Mouse (Mus musculus): ENCODE results near the gene Def6.

Gene Def6

GRCm38 (mm10) chr17:28207591-28208313 lies at the start of gene Def6:
Def6 (plus strand) TSS chr17:28207778.
- DNase-seq (ENCODE audit: low spot score in 2 of 2): peak; percentile 64 to 66

DNA sequence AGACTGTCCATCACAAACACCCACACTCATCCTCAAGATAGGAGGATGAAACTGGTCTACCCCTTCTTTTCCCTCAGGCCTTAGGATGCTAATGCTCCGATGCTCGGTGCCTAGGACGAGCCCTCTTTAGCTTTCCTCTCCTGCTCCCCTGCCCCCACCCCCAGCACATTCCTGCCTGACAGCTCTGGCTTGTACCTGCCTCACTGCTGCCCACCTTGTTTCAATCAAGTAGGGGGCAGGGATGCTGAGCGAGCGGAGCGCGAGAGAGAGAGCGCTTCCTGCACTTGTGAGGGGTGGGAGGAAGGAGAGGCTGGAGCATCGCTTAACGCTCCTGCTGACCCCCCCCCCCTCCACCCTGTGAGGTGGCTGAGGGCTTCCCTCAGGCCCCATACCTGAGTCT lies 47.2 kb upstream of the Def6 start:
- no peak for DNase-seq (ENCODE audit: low spot score in 2 of 2)

DNA sequence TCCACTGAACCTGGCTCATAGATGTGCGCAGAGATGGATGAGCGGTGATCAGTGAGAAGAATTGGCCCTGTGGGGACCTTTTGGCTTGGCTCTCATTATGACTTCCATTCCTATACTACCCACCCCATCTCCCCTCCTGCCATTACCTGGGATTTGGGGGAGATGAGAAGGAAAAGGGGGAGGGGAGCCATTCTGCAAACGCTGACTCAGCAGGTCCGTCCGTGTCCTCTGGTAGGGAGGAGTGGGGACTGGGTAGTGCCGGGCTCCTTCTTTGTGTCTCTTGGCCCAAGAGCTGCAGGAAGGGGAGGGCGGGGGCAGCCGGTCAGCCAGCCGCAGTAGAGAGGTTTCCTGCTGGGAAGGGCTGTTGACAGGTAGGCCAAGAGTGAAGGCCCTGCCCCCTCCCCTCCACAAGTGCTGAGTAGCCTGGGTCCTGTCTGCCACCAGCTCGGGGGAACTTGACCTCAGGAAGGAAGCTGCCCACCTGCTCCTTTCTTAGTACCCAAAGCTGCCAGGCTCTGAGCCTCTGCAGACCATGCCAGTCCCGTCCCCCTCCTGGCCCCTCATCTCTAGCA lies 46.2 kb upstream of the Def6 start:
- no peak for DNase-seq (ENCODE audit: low spot score in 2 of 2)

GRCm38 (mm10) chr17:28163666-28164065 lies 43.9 kb upstream of the Def6 start:
- peak; percentile 57 to 76 for DNase-seq (ENCODE audit: low spot score in 2 of 2)

GRCm38 (mm10) chr17:28170460-28171305 lies 36.9 kb upstream of the Def6 start:
- DNase-seq (ENCODE audit: low spot score in 2 of 2): no peak

DNA sequence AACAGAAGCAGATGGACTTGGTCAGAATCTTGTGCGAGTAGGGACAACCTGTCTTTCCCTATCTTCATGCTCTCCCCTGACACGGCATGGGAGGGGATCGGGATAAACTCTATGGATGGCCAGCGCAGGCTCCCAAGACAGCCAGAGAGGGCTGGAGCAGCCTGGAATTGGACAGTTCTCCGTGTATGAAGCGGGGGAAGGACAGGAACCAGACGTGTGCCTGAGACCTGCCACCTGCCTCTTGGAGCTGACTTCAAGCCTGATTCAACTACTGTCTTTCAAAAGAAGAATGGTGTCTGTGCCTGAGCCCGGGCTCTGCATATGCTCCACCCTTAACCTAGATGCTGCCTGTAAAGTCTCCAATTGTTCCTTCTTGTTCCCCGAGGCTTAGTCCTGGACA lies 34.9 kb upstream of the Def6 start:
- DNase-seq (ENCODE audit: low spot score in 2 of 2): no peak

DNA sequence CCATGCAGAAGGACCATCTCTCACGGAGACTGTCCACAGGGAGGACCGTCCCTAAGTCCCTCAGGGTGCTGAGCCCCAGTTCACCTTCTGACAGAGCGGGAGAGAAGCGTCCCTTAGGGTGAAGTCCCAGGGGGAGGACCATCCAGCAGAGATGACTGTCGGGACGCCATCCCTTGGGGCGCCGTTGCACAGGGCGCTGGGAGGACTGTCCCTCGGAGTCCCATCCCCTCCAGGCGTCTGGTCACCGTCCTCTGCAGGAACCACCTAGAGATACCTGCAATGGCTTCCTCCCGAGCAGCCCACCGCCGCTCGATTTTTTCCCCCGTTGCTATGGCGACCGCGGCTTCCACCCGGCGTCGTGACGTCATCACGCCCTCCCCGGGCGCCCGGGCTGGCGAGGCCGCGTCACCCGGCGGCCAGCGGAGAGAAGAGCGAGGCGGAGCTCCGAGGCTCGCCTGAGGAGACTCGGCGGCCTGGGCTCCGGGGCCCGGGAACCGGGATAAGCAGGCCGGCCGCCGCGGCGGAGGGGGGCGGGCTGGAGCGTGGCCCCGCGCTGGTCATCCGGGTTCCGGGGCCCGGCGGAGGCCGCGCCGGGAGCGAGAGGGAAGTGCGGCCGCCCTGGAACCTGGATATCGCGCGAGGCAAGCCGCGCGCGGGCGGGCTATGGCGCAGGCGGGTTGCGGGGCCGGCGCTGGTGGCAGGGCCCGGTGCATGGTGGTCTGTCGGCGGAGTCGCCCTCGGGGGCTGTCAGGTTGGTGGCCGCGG lies 30.6 kb upstream of the Def6 start, which contains the start of gene Zfp523:
Zfp523 (plus strand) TSS at position 355 of the 765 bp plus-strand sequence.
- DNase-seq (ENCODE audit: low spot score in 2 of 2): peak; percentile 61 to 82

- DNase-seq (ENCODE audit: low spot score in 2 of 2): no peak
Observed at GRCm38 (mm10) chr17:28177540-28178046, 30.0 kb upstream of the Def6 start.

GRCm38 (mm10) chr17:28180331-28180730 lies 27.2 kb upstream of the Def6 start:
- no peak for DNase-seq (ENCODE audit: low spot score in 2 of 2)

GRCm38 (mm10) chr17:28180783-28181544 lies 26.6 kb upstream of the Def6 start:
- DNase-seq (ENCODE audit: low spot score in 2 of 2): no peak

DNA sequence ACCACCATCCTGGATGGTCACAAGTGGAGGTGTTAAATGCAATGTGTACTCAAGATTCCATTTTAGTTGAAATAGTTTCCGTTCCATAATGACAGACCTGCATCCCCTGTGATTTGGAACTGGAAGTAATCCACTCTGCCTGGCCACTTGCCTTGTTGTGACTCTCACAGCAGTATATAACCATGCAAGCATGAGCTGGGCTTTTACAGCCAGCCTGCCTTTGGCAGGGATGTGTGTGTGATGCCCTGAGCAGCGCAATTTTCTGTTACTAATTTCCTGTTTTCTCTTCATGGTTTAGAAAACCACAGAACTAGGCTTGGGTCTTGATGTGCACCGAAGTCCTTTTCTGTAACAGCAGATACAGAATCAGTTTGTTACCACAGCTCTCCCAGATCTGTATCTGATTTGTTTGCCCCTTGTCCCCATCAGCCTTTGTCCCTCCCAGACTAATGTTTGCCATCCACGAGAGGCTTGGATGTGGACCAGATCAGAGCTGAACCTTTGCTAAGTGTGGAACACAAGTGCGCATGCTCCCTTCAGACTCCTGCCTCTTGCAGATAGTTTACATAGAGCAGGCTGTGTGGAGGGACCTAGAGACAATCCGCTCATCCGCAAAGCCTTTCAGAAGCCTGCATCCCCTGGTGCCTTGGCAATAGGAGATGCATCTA lies 22.5 kb upstream of the Def6 start:
- DNase-seq (ENCODE audit: low spot score in 2 of 2): no peak

- DNase-seq (ENCODE audit: low spot score in 2 of 2): no peak
Observed at GRCm38 (mm10) chr17:28188313-28188712, 19.3 kb upstream of the Def6 start.

- no peak for DNase-seq (ENCODE audit: low spot score in 2 of 2)
Observed at GRCm38 (mm10) chr17:28192754-28193153, 14.8 kb upstream of the Def6 start.

- no peak for DNase-seq (ENCODE audit: low spot score in 2 of 2)
Observed at GRCm38 (mm10) chr17:28193559-28193958, 14.0 kb upstream of the Def6 start.

GRCm38 (mm10) chr17:28195033-28195432 lies 12.5 kb upstream of the Def6 start:
- DNase-seq (ENCODE audit: low spot score in 2 of 2): no peak

- DNase-seq (ENCODE audit: low spot score in 2 of 2): no peak
Observed at GRCm38 (mm10) chr17:28197646-28198045, 9.9 kb upstream of the Def6 start.

DNA sequence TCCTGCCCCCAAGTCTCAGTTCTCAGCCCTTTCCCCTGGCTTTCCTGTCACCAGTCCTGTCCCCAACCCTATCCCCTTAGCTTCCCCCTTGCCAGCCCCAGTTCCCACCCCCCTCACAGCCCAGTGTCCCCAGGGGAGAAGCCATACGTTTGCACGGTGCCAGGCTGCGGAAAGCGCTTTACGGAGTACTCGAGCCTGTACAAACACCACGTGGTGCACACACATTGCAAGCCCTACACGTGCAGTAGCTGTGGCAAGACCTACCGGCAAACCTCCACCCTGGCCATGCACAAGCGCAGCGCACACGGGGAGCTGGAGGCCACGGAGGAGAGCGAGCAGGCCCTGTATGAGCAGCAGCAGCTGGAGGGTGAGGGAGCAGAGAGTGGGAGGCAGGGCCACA lies 5.6 kb upstream of the Def6 start:
- no peak for DNase-seq (ENCODE audit: low spot score in 2 of 2)

- DNase-seq (ENCODE audit: low spot score in 2 of 2): peak in 1 of 2 experiments; percentile 60
Observed at GRCm38 (mm10) chr17:28204052-28204720, 3.4 kb upstream of the Def6 start.

- DNase-seq (ENCODE audit: low spot score in 2 of 2): no peak
Observed at GRCm38 (mm10) chr17:28205443-28205842, 2.1 kb upstream of the Def6 start.

GRCm38 (mm10) chr17:28207092-28207491 lies 486 bp upstream of the Def6 start:
- DNase-seq (ENCODE audit: low spot score in 2 of 2): no peak
